Mouse (Mus musculus) adrenal gland, postnatal 25 days (tissue): ENCODE results near the gene Bptf. TPM values are rescaled to one million over a fixed set of nuclear protein-coding genes. Genes with fewer than 3 reads are reported as not detected.

ENCODE experiments used
- total RNA-seq: library from RNA; stranded (reverse); gene quantifications from 2 replicates; pipeline ENCODE4 v1.2.3, GENCODE M21; 2021

Gene Bptf
- total RNA-seq, 1 experiment from 2014 or later = 52.9 TPM

Other genes with a start within 250 kb of the Bptf start
- 35.3 and 40.8 TPM in 2 replicates for gene Smurf2, start 211.4 kb downstream of the Bptf start, total RNA-seq
- gene Kpna2, start 132.6 kb downstream of the Bptf start, total RNA-seq = 34.7 and 36.0 TPM in 2 replicates
- 2.8 and 4.2 TPM in 2 replicates for gene 1810010H24Rik, start 106.4 kb downstream of the Bptf start, total RNA-seq
- gene Nol11, start 57.3 kb upstream of the Bptf start, total RNA-seq = 21.6 and 23.2 TPM in 2 replicates